Mouse (Mus musculus): ENCODE data around the gene Mtch2. TPM values are rescaled to one million over a fixed set of nuclear protein-coding genes. Genes with fewer than 3 reads are reported as not detected.
"Not testable (repeated sequence)": the region's sequence is repeated elsewhere in the genome, so short reads cannot be mapped to it uniquely, and the experiment has no call there.

The Mtch2 gene
- polyA plus RNA-seq, 1 experiment from 2014 or later, result 228 TPM

- Histone ChIP-seq H3K4me3 (ENCODE audit: low read depth, low read length) (no peak overlapping the region), H3K27me3 (ENCODE audit: insufficient read depth, low read length) (peaks cover 56% of the 10 kb centered on the region)
- ATAC-seq (ENCODE audit: insufficient read depth), result no peak
Observed at GRCm38 (mm10) chr2:90887627-90888026, 40.7 kb downstream of the Mtch2 start.

GRCm38 (mm10) chr2:90889550-90890548, 42.9 kb downstream of the Mtch2 start:
- ATAC-seq (ENCODE audit: insufficient read depth) (peak; percentile 74), DNase-seq (peak; percentile 73)
- 3% methylated on average over 128 of the region's 133 CpGs for WGBS
- H3K36me3 ChIP-seq (ENCODE audit: insufficient read depth), result peaks cover 17% of the 10 kb centered on the region
- H3K27me3 ChIP-seq (ENCODE audit: insufficient read depth, low read length), result peaks cover 53% of the 10 kb centered on the region
- peak overlapping the region; percentile 52 for H3K9ac ChIP-seq
- no peak overlapping the region for H3K27ac ChIP-seq (ENCODE audit: low read depth)
- no peaks in the 10 kb centered on the region for H3K9me3 ChIP-seq (ENCODE audit: low read depth, low read length)
- TF ChIP-seq CTCF (IDR thresholded peaks at IDR 0.05; ENCODE audit: low read depth), result no peak
- no peaks in the 10 kb centered on the region; the same call in 1 of the 2 replicates for H3K4me1 ChIP-seq (ENCODE audit: insufficient read depth)
- H3K4me2 ChIP-seq, result peak overlapping the region; percentile 83
- peak overlapping the region; percentile 56 for H3K4me3 ChIP-seq (ENCODE audit: low read depth, low read length)

More at GRCm38 (mm10) chr2:90887627-90888026, 40.7 kb downstream of the Mtch2 start:
- no peak for TF ChIP-seq CTCF (IDR thresholded peaks at IDR 0.05; ENCODE audit: low read depth)
- no peak for DNase-seq
- 59% methylated on average over 5 of the region's 5 CpGs for WGBS
- Histone ChIP-seq H3K4me1 (ENCODE audit: insufficient read depth) (no peaks in the 10 kb centered on the region; the same call in 1 of the 2 replicates), H3K9me3 (ENCODE audit: low read depth, low read length) (no peaks in the 10 kb centered on the region), H3K27ac (ENCODE audit: low read depth) (no peak overlapping the region), H3K9ac (no peak overlapping the region), H3K4me2 (no peak overlapping the region), H3K36me3 (ENCODE audit: insufficient read depth) (no peaks in the 10 kb centered on the region)

GRCm38 (mm10) chr2:90893673-90894298, 46.8 kb downstream of the Mtch2 start:
- no peak overlapping the region for H3K4me2 ChIP-seq
- peaks cover 14% of the 10 kb centered on the region for H3K27me3 ChIP-seq (ENCODE audit: insufficient read depth, low read length)
- H3K4me3 ChIP-seq (ENCODE audit: low read depth, low read length), result no peak overlapping the region
- 82% methylated on average over 6 of the region's 6 CpGs for WGBS
- H3K9ac ChIP-seq, result no peak overlapping the region
- no peaks in the 10 kb centered on the region; the same call in 1 of the 2 replicates for H3K4me1 ChIP-seq (ENCODE audit: insufficient read depth)
- no peak for ATAC-seq (ENCODE audit: insufficient read depth)
- no peaks in the 10 kb centered on the region for H3K9me3 ChIP-seq (ENCODE audit: low read depth, low read length)
- H3K36me3 ChIP-seq (ENCODE audit: insufficient read depth), result peaks cover 55% of the 10 kb centered on the region
- no peak for TF ChIP-seq CTCF (IDR thresholded peaks at IDR 0.05; ENCODE audit: low read depth)
- no peak for DNase-seq
- no peak overlapping the region for H3K27ac ChIP-seq (ENCODE audit: low read depth)

GRCm38 (mm10) chr2:90894299-90894677, 47.3 kb downstream of the Mtch2 start:
- not testable (repeated sequence) for H3K4me1 ChIP-seq (ENCODE audit: insufficient read depth); H3K9me3 ChIP-seq (ENCODE audit: low read depth, low read length); H3K4me2 ChIP-seq; H3K27me3 ChIP-seq (ENCODE audit: insufficient read depth, low read length); DNase-seq; H3K9ac ChIP-seq; ATAC-seq (ENCODE audit: insufficient read depth); H3K27ac ChIP-seq (ENCODE audit: low read depth); H3K4me3 ChIP-seq (ENCODE audit: low read depth, low read length)
- 95% methylated on average over 3 of the region's 3 CpGs for WGBS
- peaks cover 59% of the 10 kb centered on the region for H3K36me3 ChIP-seq (ENCODE audit: insufficient read depth)

- ATAC-seq (ENCODE audit: insufficient read depth) (no peak), DNase-seq (peak; percentile 25)
- Histone ChIP-seq H3K36me3 (ENCODE audit: insufficient read depth) (peaks cover 53% of the 10 kb centered on the region), H3K27ac (ENCODE audit: low read depth) (no peak overlapping the region), H3K9ac (peak overlapping the region; percentile 95), H3K4me1 (ENCODE audit: insufficient read depth) (peaks cover 5% of the 10 kb centered on the region; the same call in 1 of the 2 replicates), H3K4me3 (ENCODE audit: low read depth, low read length) (peak overlapping the region; percentile 93), H3K4me2 (peak overlapping the region; percentile 74), H3K9me3 (ENCODE audit: low read depth, low read length) (no peaks in the 10 kb centered on the region), H3K27me3 (ENCODE audit: insufficient read depth, low read length) (no peaks in the 10 kb centered on the region)
- WGBS, result 74% methylated on average over 2 of the region's 2 CpGs
- TF ChIP-seq CTCF (IDR thresholded peaks at IDR 0.05; ENCODE audit: low read depth), result no peak
Observed at GRCm38 (mm10) chr2:90903398-90903797, 56.4 kb downstream of the Mtch2 start.

GRCm38 (mm10) chr2:90904076-90904855, 57.3 kb downstream of the Mtch2 start, which contains the start of the genes Kbtbd4 and Ndufs3:
Gene Kbtbd4 (plus strand): TSS chr2:90904740.
Gene Ndufs3 (minus strand): TSS chr2:90904827.
- DNase-seq, result peak; percentile 96
- H3K36me3 ChIP-seq (ENCODE audit: insufficient read depth), result peaks cover 54% of the 10 kb centered on the region
- peak within 1 kb of the TSS; percentile 93 for H3K4me3 ChIP-seq (ENCODE audit: low read depth, low read length)
- peak within 1 kb of the TSS; percentile 95 for H3K27ac ChIP-seq (ENCODE audit: low read depth)
- H3K9me3 ChIP-seq (ENCODE audit: low read depth, low read length), result no peaks in the 10 kb centered on the region
- peak; percentile 95 for ATAC-seq (ENCODE audit: insufficient read depth)
- H3K4me1 ChIP-seq (ENCODE audit: insufficient read depth), result peaks cover 5% of the 10 kb centered on the region; the same call in 1 of the 2 replicates
- under 1% methylated on average over 43 of the region's 43 CpGs for WGBS
- peak within 1 kb of the TSS; percentile 74 for H3K4me2 ChIP-seq
- H3K9ac ChIP-seq, result peak within 1 kb of the TSS; percentile 95
- no peak for TF ChIP-seq CTCF (IDR thresholded peaks at IDR 0.05; ENCODE audit: low read depth)
- no peaks in the 10 kb centered on the region for H3K27me3 ChIP-seq (ENCODE audit: insufficient read depth, low read length)

All from lung, embryonic 14.5 days (tissue).